Mouse (Mus musculus) megakaryocyte, embryonic 14.5 days (primary cell): Measurements from ENCODE around the gene Anapc10. TPM values are rescaled to one million over a fixed set of nuclear protein-coding genes. Genes with fewer than 3 reads are reported as not detected.
"Not testable (repeated sequence)": the region's sequence is repeated elsewhere in the genome, so short reads cannot be mapped to it uniquely, and the experiment has no call there.

Source experiments
- H3K27me3 ChIP-seq: replicated peaks from 2 replicates; pipeline ENCODE3; 2012; ENCODE audit warnings: inconsistent platforms
- H3K36me3 ChIP-seq: replicated peaks from 2 replicates; pipeline ENCODE3; 2012; ENCODE audit warnings: low read length, inconsistent platforms, mixed read lengths
- H3K4me1 ChIP-seq: 2 replicates; pipeline ENCODE4 v1.6.1; 2012; ENCODE audit warnings: inconsistent platforms
- H3K4me3 ChIP-seq: replicated peaks from 2 replicates; pipeline ENCODE3; 2012; ENCODE audit warnings: moderate library complexity, mild to moderate bottlenecking, inconsistent platforms
- H3K9me3 ChIP-seq: 2 replicates; pipeline ENCODE4 v1.6.1; 2012; ENCODE audit warnings: inconsistent platforms
- FLI1 ChIP-seq: IDR thresholded peaks from 2 replicates; pipeline ENCODE4 v1.6.1; 2012; ENCODE audit warnings: low read length, inconsistent platforms, mixed read lengths
- GATA1 ChIP-seq: IDR thresholded peaks from 3 replicates; pipeline ENCODE4 v1.6.1; 2012; ENCODE audit warnings: mixed read lengths, low read length, inconsistent platforms, borderline replicate concordance
- polyA plus RNA-seq: library from polyadenylated mRNA; stranded (reverse); fragments of >175 nt; gene quantifications from 2 replicates; pipeline ENCODE4 v1.2.3, GENCODE M21; 2012; ENCODE audit warnings: low replicate concordance; ENCODE audit not compliant: insufficient read depth

Anapc10 gene
- polyA plus RNA-seq, 1 experiment = 0.04 TPM

DNA sequence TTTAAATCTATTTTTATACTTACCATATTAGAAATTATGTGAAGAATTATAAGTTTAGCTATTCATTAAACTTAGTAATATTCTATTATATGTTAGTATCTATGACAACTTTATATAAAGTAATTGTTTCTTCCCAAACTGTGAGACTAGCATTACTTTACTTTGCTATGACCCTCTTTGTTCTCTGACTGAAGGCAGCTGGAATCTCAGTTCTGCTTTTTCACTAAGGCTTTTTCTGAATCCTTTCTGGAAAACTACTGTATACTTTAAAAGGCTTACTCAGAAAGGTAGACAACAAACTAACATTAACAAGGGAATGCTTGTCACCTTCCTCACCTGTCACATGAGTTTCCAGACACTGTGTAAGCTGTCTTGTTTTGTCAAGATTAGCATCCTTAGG is 11.7 kb downstream of the Anapc10 start:
- TF ChIP-seq FLI1 (no peak), GATA1 (no peak)
- peaks cover 33% of the 10 kb centered on the region for H3K4me1 ChIP-seq
- H3K27me3 ChIP-seq = no peaks in the 10 kb centered on the region
- no peaks in the 10 kb centered on the region for H3K9me3 ChIP-seq
- H3K4me3 ChIP-seq = no peak overlapping the region
- H3K36me3 ChIP-seq = peaks cover 70% of the 10 kb centered on the region

DNA sequence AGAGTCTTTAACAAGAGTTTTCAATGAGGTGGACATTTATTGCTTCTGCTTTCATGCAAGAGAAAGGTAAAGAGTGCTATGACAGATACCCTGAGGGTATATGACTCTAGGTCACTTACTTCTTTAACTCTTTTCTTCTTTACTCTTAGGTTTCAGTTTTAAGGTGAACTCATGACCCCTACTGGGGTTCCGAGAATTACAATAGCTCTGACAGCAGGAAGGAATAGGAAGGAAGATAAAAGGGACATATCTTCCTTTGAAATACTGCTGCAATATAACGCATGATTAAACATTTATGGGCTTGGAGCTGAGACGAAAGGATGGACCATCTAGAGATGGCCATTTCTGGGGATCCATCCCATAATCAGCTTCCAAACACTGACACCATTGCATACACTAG is 13.0 kb downstream of the Anapc10 start:
- Histone ChIP-seq H3K9me3 (no peaks in the 10 kb centered on the region), H3K4me3 (no peak overlapping the region), H3K36me3 (peaks cover 66% of the 10 kb centered on the region), H3K4me1 (peaks cover 35% of the 10 kb centered on the region), H3K27me3 (no peaks in the 10 kb centered on the region)
- TF ChIP-seq FLI1 (no peak), GATA1 (no peak)

DNA sequence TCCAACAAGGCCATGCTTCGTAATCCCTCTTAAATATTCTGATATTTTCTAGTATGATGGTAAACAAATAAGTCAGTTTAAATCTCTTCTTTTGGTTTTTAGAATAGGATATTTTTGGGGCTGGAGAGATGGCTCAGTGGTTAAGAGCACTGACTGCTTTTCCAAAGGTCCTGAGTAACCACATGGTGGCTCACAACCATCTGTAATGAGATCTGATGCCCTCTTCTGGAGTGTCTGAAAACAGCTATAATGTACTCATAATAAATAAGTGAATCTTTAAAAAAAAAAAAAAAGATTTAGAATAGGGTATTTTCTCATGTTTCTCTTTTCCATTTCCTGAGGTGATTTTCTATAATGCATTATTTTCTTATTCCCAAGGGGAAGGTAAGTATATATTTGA is 16.3 kb downstream of the Anapc10 start:
- Histone ChIP-seq H3K27me3 (no peaks in the 10 kb centered on the region), H3K4me3 (no peak overlapping the region), H3K4me1 (peaks cover 51% of the 10 kb centered on the region), H3K9me3 (no peaks in the 10 kb centered on the region), H3K36me3 (peaks cover 49% of the 10 kb centered on the region)
- TF ChIP-seq FLI1 (no peak), GATA1 (no peak)

DNA sequence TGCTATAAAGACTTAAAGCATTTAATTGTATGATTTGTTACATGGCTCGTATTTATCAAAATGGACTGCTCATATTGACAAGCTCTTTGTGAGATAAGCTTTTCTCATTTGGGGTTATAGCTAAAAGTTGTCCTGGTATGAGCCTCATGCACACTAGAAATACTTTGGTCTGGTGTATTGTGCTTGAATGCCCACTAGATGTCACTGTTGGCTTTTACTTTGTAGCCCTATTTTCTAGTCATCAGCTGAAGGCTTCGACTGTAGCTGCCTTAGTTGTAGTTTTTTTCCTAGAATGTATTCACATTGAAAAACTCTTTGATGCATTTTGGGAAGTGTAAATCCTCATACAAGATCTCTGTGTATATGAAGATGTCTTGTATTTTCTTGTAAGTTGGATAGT is 22.7 kb downstream of the Anapc10 start:
- Histone ChIP-seq H3K9me3 (no peaks in the 10 kb centered on the region), H3K4me3 (no peak overlapping the region), H3K27me3 (no peaks in the 10 kb centered on the region), H3K4me1 (peaks cover 44% of the 10 kb centered on the region), H3K36me3 (peaks cover 35% of the 10 kb centered on the region)
- TF ChIP-seq FLI1 (no peak), GATA1 (no peak)

DNA sequence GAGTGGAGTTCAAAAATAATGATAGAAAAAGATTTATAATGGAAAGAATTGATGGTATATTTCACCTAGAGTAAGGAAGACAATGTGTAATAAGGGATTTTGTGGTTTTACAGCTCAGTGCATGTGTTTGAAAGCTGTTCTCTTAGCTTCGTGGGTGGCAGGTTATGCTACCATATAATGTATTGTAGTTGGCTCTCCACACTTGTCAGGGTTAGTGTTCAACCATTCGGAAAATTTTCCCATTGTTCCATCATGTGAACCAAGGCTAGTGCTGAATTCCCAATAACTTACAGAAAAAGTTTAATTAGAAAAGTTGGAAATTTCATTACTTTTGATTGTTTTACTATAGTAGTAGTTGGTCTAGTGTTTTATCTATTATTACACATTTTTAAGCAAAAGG is 36.6 kb downstream of the Anapc10 start:
- no peak overlapping the region for H3K4me3 ChIP-seq
- peaks cover 33% of the 10 kb centered on the region for H3K36me3 ChIP-seq
- no peak for TF ChIP-seq FLI1
- no peaks in the 10 kb centered on the region for H3K9me3 ChIP-seq
- H3K27me3 ChIP-seq = no peaks in the 10 kb centered on the region
- H3K4me1 ChIP-seq = no peaks in the 10 kb centered on the region

DNA sequence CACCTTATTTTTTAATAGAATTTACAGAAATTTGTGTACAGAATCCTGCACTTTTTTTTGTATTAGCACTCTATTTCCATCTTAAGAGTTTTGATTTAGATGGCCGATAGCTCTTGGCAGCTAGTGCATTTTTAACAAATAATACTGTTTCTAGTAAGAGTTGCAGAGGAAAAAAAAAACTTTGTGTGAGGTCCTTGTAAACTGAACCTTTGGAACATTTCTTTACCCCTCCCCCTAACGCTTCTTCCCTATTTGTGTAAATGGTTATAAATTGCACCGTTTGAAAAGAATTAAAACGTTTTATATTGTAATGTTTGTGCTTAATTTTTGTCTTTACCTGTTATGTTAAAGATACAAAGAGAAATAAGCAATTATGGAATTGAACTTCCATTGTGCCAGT is 37.0 kb downstream of the Anapc10 start:
- TF ChIP-seq GATA1 (no peak), FLI1 (no peak)
- Histone ChIP-seq H3K9me3 (no peaks in the 10 kb centered on the region), H3K27me3 (no peaks in the 10 kb centered on the region), H3K36me3 (peaks cover 34% of the 10 kb centered on the region), H3K4me1 (no peaks in the 10 kb centered on the region), H3K4me3 (no peak overlapping the region)

DNA sequence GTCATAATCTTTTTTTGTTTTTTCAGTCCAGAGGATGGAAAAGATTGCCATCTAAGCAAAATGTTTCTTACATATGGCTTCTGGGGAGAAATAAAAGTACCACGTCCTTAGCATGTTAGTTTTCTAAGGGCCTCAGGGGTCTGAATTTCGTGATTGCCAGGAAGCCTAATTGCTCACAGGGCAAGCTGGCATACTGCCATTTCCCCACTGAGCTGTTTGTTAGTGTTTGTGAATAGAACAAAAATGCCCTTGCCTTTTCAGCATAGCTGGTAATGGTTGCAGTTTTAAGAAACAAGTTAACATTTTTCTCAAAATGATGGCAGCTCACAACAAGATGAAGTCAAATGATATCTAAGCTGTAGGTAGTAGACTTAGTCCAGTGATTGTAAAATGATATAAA is 38.7 kb downstream of the Anapc10 start:
- Histone ChIP-seq H3K4me3 (no peak overlapping the region), H3K27me3 (no peaks in the 10 kb centered on the region), H3K4me1 (no peaks in the 10 kb centered on the region), H3K9me3 (no peaks in the 10 kb centered on the region), H3K36me3 (peaks cover 25% of the 10 kb centered on the region)
- TF ChIP-seq FLI1 (no peak), GATA1 (no peak)

DNA sequence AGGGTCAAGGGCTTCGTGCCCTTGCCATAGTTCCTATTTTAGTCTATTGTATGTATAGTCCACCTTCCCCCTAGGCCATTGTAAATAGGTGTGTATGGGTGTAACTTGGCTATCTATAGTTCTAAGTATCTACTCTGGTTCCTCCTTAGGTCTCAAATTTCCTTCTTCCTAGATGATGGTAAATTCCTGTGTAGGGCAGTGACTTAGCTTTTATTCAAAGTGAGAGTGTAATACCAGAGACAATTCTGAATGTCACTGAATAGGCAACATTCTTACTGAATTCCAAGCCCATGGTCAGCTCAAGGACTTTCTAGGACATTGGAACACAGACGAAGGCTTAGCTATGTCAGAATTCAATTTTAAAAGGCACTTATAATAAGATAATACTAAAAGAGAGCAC is 83.3 kb downstream of the Anapc10 start:
- H3K27me3 ChIP-seq, H3K9me3 ChIP-seq, H3K4me1 ChIP-seq, H3K36me3 ChIP-seq, H3K4me3 ChIP-seq: not testable (repeated sequence)

DNA sequence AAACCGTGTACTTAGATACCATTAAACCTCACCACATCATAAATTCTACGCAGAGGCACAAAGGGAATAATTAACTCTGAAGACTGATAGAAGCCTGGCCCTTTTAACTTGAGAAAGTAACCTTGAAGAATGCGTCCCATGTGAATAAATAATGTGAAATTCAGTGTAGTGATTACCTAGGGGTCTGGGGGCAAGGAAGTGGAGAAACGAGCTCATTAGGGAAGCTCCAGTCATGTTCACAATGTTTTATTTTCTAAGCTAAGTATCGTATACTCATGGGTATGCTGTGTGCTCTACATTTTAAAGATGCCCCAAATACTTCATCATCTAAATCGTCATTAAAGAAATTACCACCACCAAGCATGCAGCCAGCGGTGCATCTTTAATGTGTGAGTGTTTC is 85.1 kb downstream of the Anapc10 start:
- Histone ChIP-seq H3K4me1 (no peaks in the 10 kb centered on the region), H3K9me3 (no peaks in the 10 kb centered on the region), H3K27me3 (no peaks in the 10 kb centered on the region), H3K36me3 (no peaks in the 10 kb centered on the region), H3K4me3 (no peak overlapping the region)
- no peak for TF ChIP-seq GATA1

DNA sequence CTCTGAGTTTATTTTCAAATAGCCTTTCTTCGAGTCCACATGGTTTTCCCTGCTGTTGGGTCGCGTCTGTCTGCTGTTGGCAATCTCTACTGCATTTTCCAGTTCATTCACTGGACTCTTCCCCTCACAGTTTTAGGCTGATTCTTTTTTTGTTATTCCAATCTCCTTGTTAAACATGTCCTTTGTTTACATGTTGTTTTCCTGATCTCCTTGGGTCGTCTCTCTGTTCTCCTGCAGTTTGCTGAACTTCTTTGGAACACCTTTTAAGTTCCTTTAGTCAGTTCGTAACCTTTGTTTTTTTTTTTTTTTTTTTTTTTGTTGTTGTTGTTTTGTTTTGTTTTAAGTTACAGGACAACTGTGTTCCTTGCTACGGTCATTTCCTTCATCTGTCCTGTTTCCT is 92.9 kb downstream of the Anapc10 start:
- Histone ChIP-seq H3K4me1 (no peaks in the 10 kb centered on the region), H3K27me3 (no peaks in the 10 kb centered on the region), H3K36me3 (no peaks in the 10 kb centered on the region), H3K9me3 (no peaks in the 10 kb centered on the region), H3K4me3 (no peak overlapping the region)
- TF ChIP-seq GATA1 = no peak

DNA sequence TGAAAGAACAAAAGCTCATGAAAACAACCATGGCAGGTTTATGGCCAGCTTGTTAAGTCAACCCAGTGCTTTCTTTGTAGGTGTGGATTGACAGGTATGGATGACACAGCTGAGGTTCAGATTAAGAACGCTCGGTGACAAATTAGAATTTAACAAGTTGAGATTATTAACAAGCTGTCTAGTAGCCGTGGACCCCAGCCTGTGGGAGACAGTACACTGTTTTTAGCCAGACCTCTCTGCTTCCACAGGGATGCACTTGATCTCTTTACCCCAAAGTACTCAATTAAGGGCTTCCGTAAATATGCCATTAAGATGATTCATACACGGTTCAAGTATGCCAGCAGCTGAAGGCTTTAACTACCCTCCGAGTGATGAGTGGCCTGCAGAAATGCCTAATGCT is 95.4 kb downstream of the Anapc10 start:
- H3K4me3 ChIP-seq = no peak overlapping the region
- no peak for TF ChIP-seq FLI1
- TF ChIP-seq GATA1 = no peak

More for the DNA sequence above, 95.4 kb downstream of the Anapc10 start:
- Histone ChIP-seq H3K27me3 (no peaks in the 10 kb centered on the region), H3K9me3 (no peaks in the 10 kb centered on the region), H3K4me1 (no peaks in the 10 kb centered on the region), H3K36me3 (no peaks in the 10 kb centered on the region)
